9 mouse cellular contexts compared by ENCODE assay signal in the genomic region with DNA sequence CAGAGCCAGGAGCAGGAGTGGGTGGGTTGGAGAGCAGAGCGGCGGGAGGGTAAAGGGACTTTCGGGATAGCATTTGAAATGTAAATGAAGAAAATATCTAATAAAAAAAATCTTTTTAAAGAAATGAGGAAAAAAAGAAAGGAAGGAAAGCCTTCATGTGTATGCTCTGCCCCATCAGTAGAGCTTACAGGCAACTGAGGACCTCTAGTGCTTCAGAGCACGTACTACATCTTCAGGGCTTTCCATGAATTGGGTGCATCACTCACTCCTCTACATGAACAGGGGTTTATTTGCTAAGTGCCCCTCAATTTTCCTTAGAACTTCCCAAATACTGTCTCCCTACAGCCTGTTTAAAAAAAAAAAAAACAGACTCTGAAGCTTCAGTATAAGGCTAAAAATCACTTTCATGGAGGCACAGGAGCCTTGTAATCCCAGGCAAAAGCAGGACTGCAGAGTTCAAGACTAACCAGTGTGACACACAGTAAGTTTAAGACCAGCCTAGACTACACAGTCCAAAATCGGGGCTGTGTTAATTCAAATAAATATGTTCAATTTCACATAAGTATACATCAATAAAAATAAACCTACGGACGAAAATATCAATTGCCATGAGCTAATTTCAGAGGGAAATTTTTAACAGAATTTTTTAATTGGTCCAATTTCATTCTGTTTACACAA. TPM values are rescaled to one million over a fixed set of nuclear protein-coding genes. Genes with fewer than 3 reads are reported as not detected.
DNase-seq lines count a peak whose midpoint lies in the region; ATAC-seq lines count a peak whose summit lies in the region.
"Had no signal": no experiment of that assay in that cellular context is flagged by ENCODE, and none has a peak within 500 bp of the region (broad histone marks: within the 10 kb centered on the region; RNA-seq: fewer than 3 reads in every experiment).

No protein-coding gene starts in this region.

- no peaks in the 10 kb centered on the region for H3K9me3 ChIP-seq in forebrain, embryonic 13.5 days (replicated peaks)
- H3K9me3 ChIP-seq in midbrain, embryonic 13.5 days = no peaks in the 10 kb centered on the region
- H3K9me3 ChIP-seq: neural tube, embryonic 13.5 days had no signal

- 73% methylated on average over 7 of the region's 7 CpGs for whole genome bisulfite sequencing in forebrain, embryonic 13.5 days
- 75% methylated on average over 7 of the region's 7 CpGs for WGBS in midbrain, embryonic 13.5 days

- H3K36me3 ChIP-seq in forebrain, embryonic 13.5 days (ENCODE audit: poor library complexity, severe bottlenecking) = no peaks in the 10 kb centered on the region
- no peaks in the 10 kb centered on the region for H3K36me3 ChIP-seq in midbrain, embryonic 13.5 days
- H3K36me3 ChIP-seq: neural tube, embryonic 13.5 days had no signal

- no peaks in the 10 kb centered on the region for H3K27me3 ChIP-seq in forebrain, embryonic 13.5 days
- H3K27me3 ChIP-seq in midbrain, embryonic 13.5 days = no peaks in the 10 kb centered on the region
- H3K27me3 ChIP-seq: neural tube, embryonic 13.5 days had no signal

- peak; percentile 31 to 72 for DNase-seq in frontal cortex, adult 2 months (ENCODE audit: extremely low spot score in 1 of 2, low spot score in 1 of 2)
- no peak for DNase-seq in frontal cortex, postnatal 10 days (ENCODE audit: low spot score in 2 of 2)
- DNase-seq in lung, postnatal 10 days = peak; percentile 28
- no peak for DNase-seq in lung, postnatal 25 days (ENCODE audit: low spot score)
- DNase-seq in gastrocnemius, postnatal 10 days = no peak
- DNase-seq in left cerebral cortex, adult 8-10 months (ENCODE audit: low spot score in 2 of 2) = no peak

- H3K4me1 ChIP-seq in forebrain, embryonic 13.5 days = peaks cover 4% of the 10 kb centered on the region; the same call in 1 of the 2 replicates
- no peaks in the 10 kb centered on the region for H3K4me1 ChIP-seq in midbrain, embryonic 13.5 days (replicated peaks)

- ATAC-seq in forebrain, embryonic 13.5 days = peak; percentile 83
- ATAC-seq in midbrain, embryonic 13.5 days = peak; percentile 73

- H3K9ac ChIP-seq in forebrain, embryonic 13.5 days = no peak overlapping the region
- H3K9ac ChIP-seq in midbrain, embryonic 13.5 days (replicated peaks) = no peak overlapping the region
- H3K9ac ChIP-seq: neural tube, embryonic 13.5 days had no signal

- no peak overlapping the region for H3K4me2 ChIP-seq in forebrain, embryonic 13.5 days
- H3K4me2 ChIP-seq in midbrain, embryonic 13.5 days (replicated peaks) = no peak overlapping the region
- H3K4me2 ChIP-seq: neural tube, embryonic 13.5 days had no signal

- no peak overlapping the region for H3K27ac ChIP-seq in forebrain, embryonic 13.5 days
- no peak overlapping the region for H3K27ac ChIP-seq in midbrain, embryonic 13.5 days
- H3K27ac ChIP-seq: neural tube, embryonic 13.5 days had no signal

- H3K4me3 ChIP-seq in forebrain, embryonic 13.5 days = no peak overlapping the region
- H3K4me3 ChIP-seq in midbrain, embryonic 13.5 days (replicated peaks) = no peak overlapping the region
- H3K4me3 ChIP-seq: neural tube, embryonic 13.5 days had no signal

RNA-seq across cellular contexts. Expression of gene Pln, which starts 4.0 kb away (rescaled TPM):
- 2.1 and 3.7 TPM in 2 replicates for polyA plus RNA-seq in frontal cortex, adult 2 months (2012; rRNA removed)
- 1.3 and 1.4 TPM in 2 replicates for polyA plus RNA-seq in forebrain, embryonic 13.5 days (2015; fragmentation: Nextera tagmentation; extraction: Ambion mirVana)
- polyA plus RNA-seq in midbrain, embryonic 13.5 days (2015; fragmentation: Nextera tagmentation; extraction: Ambion mirVana) = 1.0 and 1.5 TPM in 2 replicates
- 1 to 10 TPM in 1 of 2 experiments, under 1 TPM in 1; 0.94 to 1.5 TPM for total RNA-seq in gastrocnemius, postnatal 10 days (2021)
- 1 to 10 TPM; 1.4 to 7.0 (median 3.6) TPM for total RNA-seq in left cerebral cortex, adult 8-10 months (2022)

RNA-seq across cellular contexts. Expression of gene Cep85l, which starts 38.3 kb away (rescaled TPM):
- polyA plus RNA-seq in frontal cortex, adult 2 months (2012; rRNA removed) = 7.7 and 8.1 TPM in 2 replicates
- polyA plus RNA-seq in forebrain, embryonic 13.5 days (2015; fragmentation: Nextera tagmentation; extraction: Ambion mirVana) = 5.6 and 5.9 TPM in 2 replicates
- polyA plus RNA-seq in midbrain, embryonic 13.5 days (2015; fragmentation: Nextera tagmentation; extraction: Ambion mirVana) = 5.1 and 5.6 TPM in 2 replicates
- total RNA-seq in gastrocnemius, postnatal 10 days (2021) = 10 to 100 TPM; 31.6 to 32.5 TPM
- total RNA-seq in left cerebral cortex, adult 8-10 months (2022) = 10 to 100 TPM; 18.3 to 23.7 (median 20.7) TPM

Comparison
In these comparisons a context has a peak if more than half of its experiments do, and no peak if none do; other contexts are left out.
1. DNase-seq: peak in frontal cortex, adult 2 months (2 of 2) and lung, postnatal 10 days (single experiment); none in frontal cortex, postnatal 10 days (0 of 2), lung, postnatal 25 days (single experiment), gastrocnemius, postnatal 10 days (single experiment) and left cerebral cortex, adult 8-10 months (0 of 2).